Mouse (Mus musculus): ENCODE data around the gene Fgfr2.

Gene Fgfr2

GRCm38 (mm10) chr7:131027557-131027956, 2095.6 kb downstream of the Fgfr2 start:
- DNase-seq: no peak

- no peak for DNase-seq
These were observed 2098.3 kb downstream of the Fgfr2 start for GRCm38 (mm10) chr7:131024807-131025206.

- DNase-seq: no peak
These were observed 2104.0 kb downstream of the Fgfr2 start for GRCm38 (mm10) chr7:131019181-131019580.

GRCm38 (mm10) chr7:131011901-131012300, 2111.2 kb downstream of the Fgfr2 start:
- DNase-seq: no peak

GRCm38 (mm10) chr7:131009178-131009577, 2114.0 kb downstream of the Fgfr2 start:
- DNase-seq: no peak

GRCm38 (mm10) chr7:131007221-131007620, 2115.9 kb downstream of the Fgfr2 start:
- DNase-seq: no peak

GRCm38 (mm10) chr7:131004071-131004470, 2119.1 kb downstream of the Fgfr2 start:
- DNase-seq: no peak

GRCm38 (mm10) chr7:131001976-131002726, 2121.0 kb downstream of the Fgfr2 start:
- no peak for DNase-seq

- DNase-seq: no peak
These were observed 2129.2 kb downstream of the Fgfr2 start for GRCm38 (mm10) chr7:130993907-130994306.

GRCm38 (mm10) chr7:130991174-130991789, 2131.9 kb downstream of the Fgfr2 start:
- DNase-seq: no peak

GRCm38 (mm10) chr7:130989371-130989770, 2133.8 kb downstream of the Fgfr2 start:
- no peak for DNase-seq

- no peak for DNase-seq
These were observed 2135.0 kb downstream of the Fgfr2 start for GRCm38 (mm10) chr7:130988146-130988545.

- DNase-seq: no peak
These were observed 2137.4 kb downstream of the Fgfr2 start for GRCm38 (mm10) chr7:130985716-130986115.

GRCm38 (mm10) chr7:130985193-130985592, 2138.0 kb downstream of the Fgfr2 start:
- no peak for DNase-seq

- no peak for DNase-seq
These were observed 2138.9 kb downstream of the Fgfr2 start for GRCm38 (mm10) chr7:130984294-130984693.

- no peak for DNase-seq
These were observed 2140.3 kb downstream of the Fgfr2 start for GRCm38 (mm10) chr7:130982881-130983280.

- DNase-seq: no peak
These were observed 2140.8 kb downstream of the Fgfr2 start for GRCm38 (mm10) chr7:130982371-130982770.

GRCm38 (mm10) chr7:130980130-130980529, 2143.0 kb downstream of the Fgfr2 start:
- no peak for DNase-seq

- DNase-seq: no peak
These were observed 2144.6 kb downstream of the Fgfr2 start for GRCm38 (mm10) chr7:130978545-130978944.

GRCm38 (mm10) chr7:130977794-130978521, 2145.2 kb downstream of the Fgfr2 start:
- peak; percentile 67 for DNase-seq

GRCm38 (mm10) chr7:130976305-130976935, 2146.7 kb downstream of the Fgfr2 start:
- DNase-seq: no peak

GRCm38 (mm10) chr7:130972767-130973166, 2150.4 kb downstream of the Fgfr2 start:
- DNase-seq: no peak

GRCm38 (mm10) chr7:130969507-130969906, 2153.6 kb downstream of the Fgfr2 start:
- DNase-seq: no peak

Measured in layer of hippocampus, adult 9-11 months (tissue).